8 mouse cellular contexts compared by ENCODE assay signal in genomic region chr2:73526691-73527090, GRCm38 (mm10). TPM values are rescaled to one million over a fixed set of nuclear protein-coding genes. Genes with fewer than 3 reads are reported as not detected.
DNase-seq lines count a peak whose midpoint lies in the region; ATAC-seq and TF ChIP-seq lines count a peak whose summit lies in the region.
"Had no signal": no experiment of that assay in that cellular context is flagged by ENCODE, and none has a peak within 500 bp of the region (broad histone marks: within the 10 kb centered on the region; RNA-seq: fewer than 3 reads in every experiment).

No protein-coding gene starts in this region.

- no peaks in the 10 kb centered on the region for H3K36me3 ChIP-seq in CH12.LX (replicated peaks in 1 of 2; ENCODE audit: control insufficient read depth in 1 of 2, insufficient read depth in 1 of 2, low read length in 1 of 2)
- H3K36me3 ChIP-seq in heart, embryonic 11.5 days (ENCODE audit: control insufficient read depth, insufficient read depth, low read length) = no peaks in the 10 kb centered on the region
- no peaks in the 10 kb centered on the region for H3K36me3 ChIP-seq in lung, embryonic 15.5 days

- peaks cover 12 to 19% of the 10 kb centered on the region in 2 experiments; a peak in 3 of 4 replicates for H3K4me1 ChIP-seq in CH12.LX (ENCODE audit: control insufficient read depth in 1 of 2, insufficient read depth in 2 of 2)
- H3K4me1 ChIP-seq in bone marrow macrophage, adult 2 months (ENCODE audit: control insufficient read depth, insufficient read depth, low read length) = peaks cover 35% of the 10 kb centered on the region
- peaks cover 15% of the 10 kb centered on the region for H3K4me1 ChIP-seq in heart, embryonic 11.5 days (ENCODE audit: control insufficient read depth, insufficient read depth, low read length)
- peaks cover 34% of the 10 kb centered on the region for H3K4me1 ChIP-seq in lung, embryonic 15.5 days

- no peak for TF ChIP-seq CTCF in CH12.LX (conservative IDR thresholded peaks at IDR 0.05 in 1 of 2, IDR thresholded peaks at IDR 0.05 in 1 of 2; ENCODE audit: low read depth in 2 of 2, low read length in 2 of 2)
- TF ChIP-seq CTCF in bone marrow macrophage, adult 2 months (IDR thresholded peaks at IDR 0.05; ENCODE audit: low read depth, low read length) = no peak

- peaks cover 9% of the 10 kb centered on the region for H3K9me3 ChIP-seq in CH12.LX (replicated peaks; ENCODE audit: low read length)
- no peaks in the 10 kb centered on the region for H3K9me3 ChIP-seq in heart, embryonic 11.5 days (replicated peaks; ENCODE audit: control insufficient read depth, low read length)
- no peaks in the 10 kb centered on the region for H3K9me3 ChIP-seq in lung, embryonic 15.5 days

- TF ChIP-seq EP300 in CH12.LX (IDR thresholded peaks at IDR 0.05; ENCODE audit: low read length) = peak; percentile 83

- in situ Hi-C loops in CH12.LX (cut with MboI; ENCODE audit: low pct_ligation_motif_present, low pct_unique_long_range_greater_than_20kb, low sequenced_read_pairs) = no loop called here

- H3K4me3 ChIP-seq in CH12.LX (replicated peaks in 1 of 3; ENCODE audit: low read depth in 2 of 3, low read length in 2 of 3, poor library complexity in 1 of 3) = no peak overlapping the region
- H3K4me3 ChIP-seq in bone marrow macrophage, adult 2 months (ENCODE audit: insufficient read depth, low read length) = no peak overlapping the region
- H3K4me3 ChIP-seq in heart, embryonic 11.5 days (ENCODE audit: low read depth, low read length) = no peak overlapping the region
- H3K4me3 ChIP-seq in lung, embryonic 15.5 days = no peak overlapping the region

- H3K27ac ChIP-seq in CH12.LX (ENCODE audit: insufficient read depth, low read depth) = no peak overlapping the region
- peak overlapping the region; percentile 40 for H3K27ac ChIP-seq in bone marrow macrophage, adult 2 months (ENCODE audit: insufficient read depth, low read depth, low read length)
- no peak overlapping the region for H3K27ac ChIP-seq in heart, embryonic 11.5 days (ENCODE audit: low read depth, low read length)
- 0 out of 2 replicates have a peak overlapping the region, but pooled peaks have one; percentile 29 for H3K27ac ChIP-seq in lung, embryonic 15.5 days

- H3K27me3 ChIP-seq in CH12.LX (replicated peaks) = peaks cover 1% of the 10 kb centered on the region
- H3K27me3 ChIP-seq in heart, embryonic 11.5 days (ENCODE audit: control insufficient read depth, insufficient read depth, low read length) = no peaks in the 10 kb centered on the region
- H3K27me3 ChIP-seq in lung, embryonic 15.5 days = no peaks in the 10 kb centered on the region

- DNase-seq in CH12.LX (ENCODE audit: extremely low read depth) = no peak
- DNase-seq in cerebellum, adult 8-10 months = no peak
- DNase-seq in thymus, postnatal 36 days = no peak
- DNase-seq in right cerebral cortex, postnatal 25 days = no peak

- WGBS in heart, embryonic 11.5 days (ENCODE audit: insufficient replicate concordance) = 63% methylated on average over 9 of the region's 9 CpGs
- 56% methylated on average over 9 of the region's 9 CpGs for WGBS in lung, embryonic 15.5 days

- ATAC-seq in heart, embryonic 11.5 days (replicated peaks; ENCODE audit: insufficient number of reproducible peaks, low FRiP score, low TSS enrichment) = no peak
- ATAC-seq in lung, embryonic 15.5 days (ENCODE audit: borderline replicate concordance, extremely low read depth, low FRiP score, low TSS enrichment) = no peak
- ATAC-seq: activated CD4-positive, CD25-positive, alpha-beta regulatory T cell, adult 4 months had no signal

- dilution Hi-C loops in CH12.LX (cut with MboI; ENCODE audit: extremely low pct_ligation_motif_present, extremely low pct_unique_long_range_greater_than_20kb, low sequenced_read_pairs) = no loop called here

- no peaks in the 10 kb centered on the region for H3K79me2 ChIP-seq in CH12.LX (replicated peaks; ENCODE audit: control insufficient read depth, extremely low read depth, insufficient read depth, poor library complexity, severe bottlenecking)

- no peak overlapping the region for H3K9ac ChIP-seq in CH12.LX (ENCODE audit: insufficient read depth, low read depth)
- H3K9ac ChIP-seq in heart, embryonic 11.5 days (ENCODE audit: low read depth, low read length) = no peak overlapping the region
- no peak overlapping the region for H3K9ac ChIP-seq in lung, embryonic 15.5 days

- no peak for TF ChIP-seq POLR2A in CH12.LX (IDR thresholded peaks at IDR 0.05; ENCODE audit: low read depth, low read length)
- TF ChIP-seq POLR2A in bone marrow macrophage, adult 2 months (IDR thresholded peaks at IDR 0.05; ENCODE audit: borderline replicate concordance, low read depth, low read length) = no peak

- no peak for TF ChIP-seq RAD21 in CH12.LX (IDR thresholded peaks at IDR 0.05; ENCODE audit: low read depth, low read length)

- H3K4me2 ChIP-seq in CH12.LX (ENCODE audit: insufficient read depth, low read depth, poor library complexity, severe bottlenecking) = peak overlapping the region; percentile 40; the same call in 1 of the 2 replicates
- H3K4me2 ChIP-seq in heart, embryonic 11.5 days = 0 out of 2 replicates have a peak overlapping the region, but pooled peaks have one; percentile 2
- H3K4me2 ChIP-seq in lung, embryonic 15.5 days = peak overlapping the region; percentile 28; the same call in 1 of the 2 replicates

TF ChIP-seq in CH12.LX, 34 proteins besides CTCF, POLR2A, EP300 and RAD21:
- TF ChIP-seq E2F4 (IDR thresholded peaks at IDR 0.05; ENCODE audit: insufficient replicate concordance, low read depth, low read length) = no peak
- TF ChIP-seq CHD1 (IDR thresholded peaks at IDR 0.05; ENCODE audit: low read depth, low read length) = no peak
- peak; percentile 37; the same call in 1 of the 2 replicates for TF ChIP-seq TCF12 (IDR thresholded peaks at IDR 0.05; ENCODE audit: low read depth, low read length)
- TF ChIP-seq MAZ (IDR thresholded peaks at IDR 0.05; ENCODE audit: low read depth, low read length) = 0 out of 2 replicates have a peak, but pooled peaks have one; percentile 40
- peak; percentile 78 for TF ChIP-seq IRF4 (IDR thresholded peaks at IDR 0.05; ENCODE audit: low read depth, low read length)
- TF ChIP-seq MEF2A (IDR thresholded peaks at IDR 0.05; ENCODE audit: borderline replicate concordance, low read depth, low read length) = no peak
TF ChIP-seq in CH12.LX: peak in this region for 3.

RNA-seq across cellular contexts. Expression of gene Wipf1, which starts 2.8 kb away (rescaled TPM):
- 18.3 and 19.2 TPM in 2 replicates for total RNA-seq in CH12.LX (2012; rRNA removed)
- total RNA-seq in CH12.LX (2014; rRNA removed) = 18.8 and 21.8 TPM in 2 replicates
- 88.7 and 95.0 TPM in 2 replicates for polyA plus RNA-seq in CH12.LX (2012; ENCODE audit: insufficient read length, low read depth)
- 114 and 143 TPM in 2 replicates for polyA plus RNA-seq in bone marrow macrophage, adult 2 months (2012; ENCODE audit: insufficient read depth, insufficient read length, missing spikeins)
- polyA plus RNA-seq in heart, embryonic 11.5 days (2014; fragmentation: Nextera tagmentation; extraction: Ambion mirVana) = 6.3 and 7.8 TPM in 2 replicates
- 8.3 and 10.2 TPM in 2 replicates for polyA plus RNA-seq in lung, embryonic 15.5 days (2015; fragmentation: Nextera tagmentation; extraction: Ambion mirVana)

RNA-seq across cellular contexts. Expression of gene Chrna1, which starts 53.4 kb away (rescaled TPM):
- 0.04 TPM in 1 of 2 replicates, not detected in the other for total RNA-seq in CH12.LX (2012; rRNA removed)
- total RNA-seq in CH12.LX (2014; rRNA removed) = not detected in 2 replicates
- not detected in 2 replicates for polyA plus RNA-seq in CH12.LX (2012; ENCODE audit: insufficient read length, low read depth)
- not detected in 2 replicates for polyA plus RNA-seq in bone marrow macrophage, adult 2 months (2012; ENCODE audit: insufficient read depth, insufficient read length, missing spikeins)
- 0.15 and 0.33 TPM in 2 replicates for polyA plus RNA-seq in heart, embryonic 11.5 days (2014; fragmentation: Nextera tagmentation; extraction: Ambion mirVana)
- 0.16 and 0.19 TPM in 2 replicates for polyA plus RNA-seq in lung, embryonic 15.5 days (2015; fragmentation: Nextera tagmentation; extraction: Ambion mirVana)
- polyA plus RNA-seq: activated CD4-positive, CD25-positive, alpha-beta regulatory T cell, adult 4 months had no signal

Comparison
In these comparisons a context has a peak if more than half of its experiments do, and no peak if none do; other contexts are left out.
1. H3K27ac ChIP-seq: peak in bone marrow macrophage, adult 2 months (single experiment) and lung, embryonic 15.5 days (single experiment); none in CH12.LX (single experiment) and heart, embryonic 11.5 days (single experiment).
2. Peak in every context shown above with its lines, with median percentiles within 50 percentile points of each other: H3K4me2 ChIP-seq.